Mouse (Mus musculus) G1E (cell line): ENCODE measurements at regions not wholly inside any gene's neighbourhood (a gene's known extent, or its start where the extent isn't known, plus 50 kb on each side); places are given as distances from the start of the nearest gene placed in this dataset.

Source experiments
- CTCF ChIP-seq: IDR thresholded peaks from 2 replicates; pipeline ENCODE4 v1.5.1; 2012; ENCODE audit warnings: low read depth, low read length, inconsistent platforms, mixed read lengths
- GATA1 ChIP-seq: IDR thresholded peaks from 2 replicates; pipeline ENCODE4 v1.6.1; 2012; ENCODE audit warnings: borderline replicate concordance, low read length, inconsistent platforms, mixed read lengths

DNA sequence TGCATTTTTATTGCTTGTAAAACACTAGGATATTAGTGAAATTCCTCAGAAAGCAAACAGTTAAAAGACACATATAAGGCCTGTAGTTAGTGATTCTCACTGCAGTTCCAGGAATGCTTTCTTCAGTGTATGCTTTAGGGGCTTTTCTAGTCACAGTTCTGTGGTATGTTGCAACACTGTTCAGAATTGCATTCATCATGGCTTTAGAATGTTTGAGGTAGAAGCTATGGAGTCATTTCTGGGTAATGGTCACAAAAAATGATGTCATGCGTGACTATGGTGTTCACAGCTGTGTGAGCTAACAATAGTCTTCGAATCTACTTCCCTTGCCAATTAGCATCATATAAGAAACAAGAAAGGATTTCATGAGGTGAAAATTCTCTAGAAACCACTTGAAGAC is 69.0 kb upstream of the Nrxn1 start:
- no peak for TF ChIP-seq CTCF
- TF ChIP-seq GATA1: no peak
